Mouse (Mus musculus) heart, embryonic 12.5 days (tissue): ENCODE measurements around the gene Nlrc5. TPM values are rescaled to one million over a fixed set of nuclear protein-coding genes. Genes with fewer than 3 reads are reported as not detected.
"Not testable (repeated sequence)": the region's sequence is repeated elsewhere in the genome, so short reads cannot be mapped to it uniquely, and the experiment has no call there.

Experiments
- ATAC-seq: fragments of 200-750 bp; cut with Nextera tagmentation; 2 replicates; pipeline ENCODE4 v1.8.0; 2017; ENCODE audit warnings: moderate TSS enrichment, moderate library complexity; ENCODE audit not compliant: insufficient number of reproducible peaks, low FRiP score
- H3K27ac ChIP-seq: fragments of 300-500 bp; sonication (generic); 2 replicates; pipeline ENCODE4 v1.5.1; 2016; ENCODE audit warnings: mild to moderate bottlenecking, moderate library complexity; ENCODE audit not compliant: poor library complexity, severe bottlenecking
- H3K27me3 ChIP-seq: fragments of 300-500 bp; sonication (generic); replicated peaks from 2 replicates; pipeline ENCODE4 v1.6.1; 2016; ENCODE audit warnings: mild to moderate bottlenecking, moderate library complexity
- H3K36me3 ChIP-seq: fragments of 300-500 bp; sonication (generic); 2 replicates; pipeline ENCODE4 v1.6.1; 2016; ENCODE audit warnings: mild to moderate bottlenecking, moderate library complexity
- H3K4me1 ChIP-seq: fragments of 300-500 bp; sonication (generic); replicated peaks from 2 replicates; pipeline ENCODE4 v1.6.1; 2016; ENCODE audit warnings: mild to moderate bottlenecking
- H3K4me2 ChIP-seq: fragments of 300-500 bp; sonication (generic); 2 replicates; pipeline ENCODE4 v1.6.1; 2016; ENCODE audit warnings: mild to moderate bottlenecking, moderate library complexity
- H3K4me3 ChIP-seq: fragments of 300-500 bp; sonication (generic); 2 replicates; pipeline ENCODE4 v1.5.1; 2016; ENCODE audit warnings: mild to moderate bottlenecking
- H3K9ac ChIP-seq: fragments of 300-500 bp; sonication (generic); 2 replicates; pipeline ENCODE4 v1.6.1; 2016; ENCODE audit warnings: mild to moderate bottlenecking, moderate library complexity
- H3K9me3 ChIP-seq: fragments of 300-500 bp; sonication (generic); replicated peaks from 2 replicates; pipeline ENCODE4 v1.6.1; 2016; ENCODE audit warnings: mild to moderate bottlenecking, moderate library complexity
- WGBS: fragments of 180-500 bp; shearing (Covaris S2); methylation state at CpG from one replicate; pipeline ENCODE4 v1.1.7; 2016; 5-methylcytosine and 5-hydroxymethylcytosine counted together
- polyA plus RNA-seq: library from polyadenylated mRNA; unstranded; fragments of >200 nt; fragmentation: Nextera tagmentation; extraction: Ambion mirVana; gene quantifications from 2 replicates; pipeline ENCODE4 v1.2.1, GENCODE M21; 2016

Gene Nlrc5
- polyA plus RNA-seq, 1 experiment from 2014 or later = 0.08 TPM

GRCm38 (mm10) chr8:94441686-94442085, 7.5 kb downstream of the Nlrc5 start:
- Histone ChIP-seq H3K4me1 (no peaks in the 10 kb centered on the region), H3K27ac (no peak overlapping the region), H3K4me2 (no peak overlapping the region), H3K9me3 (no peaks in the 10 kb centered on the region), H3K9ac (no peak overlapping the region), H3K4me3 (no peak overlapping the region), H3K36me3 (no peaks in the 10 kb centered on the region), H3K27me3 (peaks cover 26% of the 10 kb centered on the region; the same call in 1 of the 2 replicates)
- 86% methylated on average over 1 of the region's 1 CpGs for WGBS
- no peak for ATAC-seq

GRCm38 (mm10) chr8:94443153-94443552, 9.0 kb downstream of the Nlrc5 start:
- WGBS = 77% methylated on average over 3 of the region's 3 CpGs
- H3K4me1 ChIP-seq = no peaks in the 10 kb centered on the region
- H3K9ac ChIP-seq = no peak overlapping the region
- no peaks in the 10 kb centered on the region for H3K9me3 ChIP-seq
- H3K4me2 ChIP-seq = no peak overlapping the region
- no peak for ATAC-seq
- no peak overlapping the region for H3K27ac ChIP-seq
- no peaks in the 10 kb centered on the region for H3K36me3 ChIP-seq
- no peak overlapping the region for H3K4me3 ChIP-seq
- peaks cover 26% of the 10 kb centered on the region; the same call in 1 of the 2 replicates for H3K27me3 ChIP-seq

GRCm38 (mm10) chr8:94444480-94444879, 10.3 kb downstream of the Nlrc5 start:
- Histone ChIP-seq H3K9me3 (no peaks in the 10 kb centered on the region), H3K4me3 (no peak overlapping the region), H3K27ac (no peak overlapping the region), H3K4me2 (no peak overlapping the region), H3K4me1 (no peaks in the 10 kb centered on the region), H3K9ac (no peak overlapping the region), H3K36me3 (no peaks in the 10 kb centered on the region), H3K27me3 (peaks cover 26% of the 10 kb centered on the region; the same call in 1 of the 2 replicates)
- ATAC-seq = no peak
- 48% methylated on average over 2 of the region's 2 CpGs for WGBS

GRCm38 (mm10) chr8:94447142-94447541, 13.0 kb downstream of the Nlrc5 start:
- Histone ChIP-seq H3K27me3 (peaks cover 26% of the 10 kb centered on the region; the same call in 1 of the 2 replicates), H3K4me2 (no peak overlapping the region), H3K9me3 (no peaks in the 10 kb centered on the region), H3K9ac (no peak overlapping the region), H3K4me1 (no peaks in the 10 kb centered on the region), H3K4me3 (no peak overlapping the region), H3K36me3 (no peaks in the 10 kb centered on the region), H3K27ac (no peak overlapping the region)
- WGBS = 76% methylated on average over 3 of the region's 3 CpGs
- ATAC-seq = no peak

GRCm38 (mm10) chr8:94447583-94448324, 13.6 kb downstream of the Nlrc5 start:
- Histone ChIP-seq H3K36me3 (no peaks in the 10 kb centered on the region), H3K27ac (no peak overlapping the region), H3K27me3 (peaks cover 22% of the 10 kb centered on the region; the same call in 1 of the 2 replicates), H3K4me2 (no peak overlapping the region), H3K4me1 (no peaks in the 10 kb centered on the region), H3K9me3 (no peaks in the 10 kb centered on the region), H3K4me3 (no peak overlapping the region), H3K9ac (no peak overlapping the region)
- 77% methylated on average over 7 of the region's 7 CpGs for WGBS
- ATAC-seq = no peak

GRCm38 (mm10) chr8:94452991-94453390, 18.8 kb downstream of the Nlrc5 start:
- H3K27me3 ChIP-seq, ATAC-seq: not testable (repeated sequence)
- WGBS = 83% methylated on average over 15 of the region's 15 CpGs

GRCm38 (mm10) chr8:94453868-94454488, 19.8 kb downstream of the Nlrc5 start:
- H3K4me3 ChIP-seq = no peak overlapping the region
- no peaks in the 10 kb centered on the region for H3K4me1 ChIP-seq
- no peak for ATAC-seq
- no peaks in the 10 kb centered on the region for H3K36me3 ChIP-seq
- no peak overlapping the region for H3K27ac ChIP-seq
- no peaks in the 10 kb centered on the region for H3K9me3 ChIP-seq
- H3K4me2 ChIP-seq = no peak overlapping the region
- 78% methylated on average over 6 of the region's 6 CpGs for WGBS
- H3K9ac ChIP-seq = no peak overlapping the region
- no peaks in the 10 kb centered on the region for H3K27me3 ChIP-seq

More at GRCm38 (mm10) chr8:94452991-94453390, 18.8 kb downstream of the Nlrc5 start:
- not testable (repeated sequence) for H3K36me3 ChIP-seq, H3K4me3 ChIP-seq, H3K9ac ChIP-seq, H3K4me1 ChIP-seq, H3K27ac ChIP-seq, H3K4me2 ChIP-seq, H3K9me3 ChIP-seq

- H3K36me3 ChIP-seq = no peaks in the 10 kb centered on the region
- no peaks in the 10 kb centered on the region for H3K27me3 ChIP-seq
- WGBS = 77% methylated on average over 5 of the region's 5 CpGs
- no peak overlapping the region for H3K9ac ChIP-seq
- no peak overlapping the region for H3K4me3 ChIP-seq
- no peak overlapping the region for H3K4me2 ChIP-seq
- no peaks in the 10 kb centered on the region for H3K4me1 ChIP-seq
- no peak overlapping the region for H3K27ac ChIP-seq
- no peak for ATAC-seq
- no peaks in the 10 kb centered on the region for H3K9me3 ChIP-seq
Measured at GRCm38 (mm10) chr8:94454905-94455304, 20.7 kb downstream of the Nlrc5 start.

GRCm38 (mm10) chr8:94456071-94456470, 21.9 kb downstream of the Nlrc5 start:
- H3K4me1 ChIP-seq = no peaks in the 10 kb centered on the region
- no peaks in the 10 kb centered on the region for H3K27me3 ChIP-seq
- WGBS = 78% methylated on average over 5 of the region's 5 CpGs
- H3K27ac ChIP-seq = no peak overlapping the region
- no peak overlapping the region for H3K9ac ChIP-seq
- no peak overlapping the region for H3K4me2 ChIP-seq
- no peak overlapping the region for H3K4me3 ChIP-seq
- H3K36me3 ChIP-seq = no peaks in the 10 kb centered on the region
- no peaks in the 10 kb centered on the region for H3K9me3 ChIP-seq
- ATAC-seq = no peak

GRCm38 (mm10) chr8:94458567-94458966, 24.4 kb downstream of the Nlrc5 start:
- ATAC-seq = no peak
- WGBS = 53% methylated on average over 2 of the region's 2 CpGs
- H3K4me3 ChIP-seq = no peak overlapping the region
- no peaks in the 10 kb centered on the region for H3K9me3 ChIP-seq
- H3K27ac ChIP-seq = no peak overlapping the region
- H3K9ac ChIP-seq = no peak overlapping the region
- H3K36me3 ChIP-seq = no peaks in the 10 kb centered on the region
- no peaks in the 10 kb centered on the region for H3K4me1 ChIP-seq
- H3K4me2 ChIP-seq = no peak overlapping the region
- H3K27me3 ChIP-seq = no peaks in the 10 kb centered on the region

- Histone ChIP-seq H3K36me3 (no peaks in the 10 kb centered on the region), H3K4me2 (no peak overlapping the region), H3K27ac (no peak overlapping the region), H3K4me1 (no peaks in the 10 kb centered on the region), H3K27me3 (no peaks in the 10 kb centered on the region), H3K9me3 (no peaks in the 10 kb centered on the region), H3K4me3 (no peak overlapping the region), H3K9ac (no peak overlapping the region)
- 63% methylated on average over 5 of the region's 5 CpGs for WGBS
- ATAC-seq = no peak
Measured at GRCm38 (mm10) chr8:94469656-94470055, 35.5 kb downstream of the Nlrc5 start.
